Comparison of ENCODE assay signal across 9 mouse cellular contexts in genomic region chr14:55815310-55815751, GRCm38 (mm10). TPM values are rescaled to one million over a fixed set of nuclear protein-coding genes. Genes with fewer than 3 reads are reported as not detected.
A peak's percentile ranks its signal among the peaks of the same experiment; 100 is the strongest.
DNase-seq lines count a peak whose midpoint lies in the region; ATAC-seq lines count a peak whose summit lies in the region.
"Had no signal": no experiment of that assay in that cellular context is flagged by ENCODE, and none has a peak within 500 bp of the region (broad histone marks: within the 10 kb centered on the region; RNA-seq: fewer than 3 reads in every experiment).

No protein-coding gene starts in this region.

- DNase-seq in left cerebral cortex, postnatal 10 days (ENCODE audit: extremely low spot score in 1 of 2, low spot score in 2 of 2): peak; percentile 3 to 71
- DNase-seq in left cerebral cortex, adult 8-10 months (ENCODE audit: low spot score in 2 of 2): no peak
- peak; percentile 43 to 65 for DNase-seq in cerebellum, postnatal 25 days
- peak; percentile 44 to 52 for DNase-seq in gastrocnemius, postnatal 36 days

- H3K36me3 ChIP-seq in intestine, embryonic 15.5 days: no peaks in the 10 kb centered on the region
- no peaks in the 10 kb centered on the region for H3K36me3 ChIP-seq in liver, embryonic 15.5 days (replicated peaks)
- no peaks in the 10 kb centered on the region for H3K36me3 ChIP-seq in neural tube, embryonic 12.5 days

- intact Hi-C loops in left cerebral cortex, postnatal 10 days (cut with DNase I): no loop called here
- intact Hi-C loops in gastrocnemius, postnatal 36 days (cut with DNase I): no loop called here

- ATAC-seq in intestine, embryonic 15.5 days: peak; percentile 93
- no peak for ATAC-seq in liver, embryonic 15.5 days (ENCODE audit: insufficient read depth)
- peak; percentile 70 for ATAC-seq in neural tube, embryonic 12.5 days (ENCODE audit: low FRiP score, low read depth)
- no peak for ATAC-seq in erythroid progenitor cell, adult 5-6 weeks (replicated peaks; ENCODE audit: low FRiP score, poor library complexity, severe bottlenecking)

- H3K27me3 ChIP-seq in intestine, embryonic 15.5 days (replicated peaks): no peaks in the 10 kb centered on the region
- H3K27me3 ChIP-seq in liver, embryonic 15.5 days: peaks cover 26% of the 10 kb centered on the region
- no peaks in the 10 kb centered on the region; the same call in 1 of the 2 replicates for H3K27me3 ChIP-seq in neural tube, embryonic 12.5 days (replicated peaks)

- peak overlapping the region; percentile 42 for H3K4me3 ChIP-seq in intestine, embryonic 15.5 days (replicated peaks)
- peak overlapping the region; percentile 42 for H3K4me3 ChIP-seq in liver, embryonic 15.5 days (replicated peaks)
- peak overlapping the region; percentile 38 for H3K4me3 ChIP-seq in neural tube, embryonic 12.5 days

- H3K27ac ChIP-seq in intestine, embryonic 15.5 days: no peak overlapping the region
- no peak overlapping the region for H3K27ac ChIP-seq in liver, embryonic 15.5 days (replicated peaks)
- H3K27ac ChIP-seq in neural tube, embryonic 12.5 days: no peak overlapping the region

- H3K9me3 ChIP-seq in intestine, embryonic 15.5 days: no peaks in the 10 kb centered on the region
- no peaks in the 10 kb centered on the region for H3K9me3 ChIP-seq in liver, embryonic 15.5 days (replicated peaks)
- no peaks in the 10 kb centered on the region for H3K9me3 ChIP-seq in neural tube, embryonic 12.5 days

- 19% methylated on average over 17 of the region's 17 CpGs for WGBS in intestine, embryonic 15.5 days
- WGBS in liver, embryonic 15.5 days (ENCODE audit: insufficient replicate concordance): 27% methylated on average over 17 of the region's 17 CpGs
- 19% methylated on average over 17 of the region's 17 CpGs for WGBS in neural tube, embryonic 12.5 days

- H3K4me2 ChIP-seq in intestine, embryonic 15.5 days (replicated peaks): peak overlapping the region; percentile 75
- H3K4me2 ChIP-seq in liver, embryonic 15.5 days: peak overlapping the region; percentile 55
- H3K4me2 ChIP-seq in neural tube, embryonic 12.5 days (replicated peaks): peak overlapping the region; percentile 68

- no peaks in the 10 kb centered on the region for H3K4me1 ChIP-seq in intestine, embryonic 15.5 days (replicated peaks)
- 0 out of 2 replicates have a peak, but pooled peaks cover 7% of the 10 kb centered on the region for H3K4me1 ChIP-seq in liver, embryonic 15.5 days (replicated peaks)
- no peaks in the 10 kb centered on the region for H3K4me1 ChIP-seq in neural tube, embryonic 12.5 days

- peak overlapping the region; percentile 31; the same call in 1 of the 2 replicates for H3K9ac ChIP-seq in intestine, embryonic 15.5 days
- no peak overlapping the region for H3K9ac ChIP-seq in liver, embryonic 15.5 days
- H3K9ac ChIP-seq in neural tube, embryonic 12.5 days: peak overlapping the region; percentile 18; the same call in 1 of the 2 replicates

RNA-seq across cellular contexts. Expression of gene Nfatc4, which starts 7.6 kb away (rescaled TPM):
- 1 to 10 TPM; 3.9 to 4.1 TPM for total RNA-seq in left cerebral cortex, postnatal 10 days (2021)
- total RNA-seq in left cerebral cortex, adult 8-10 months (2022): 1 to 10 TPM; 1.0 to 2.7 (median 2.1) TPM
- total RNA-seq in gastrocnemius, postnatal 36 days (2021): 1 to 10 TPM; 3.3 TPM
- polyA plus RNA-seq in intestine, embryonic 15.5 days (2015; fragmentation: Nextera tagmentation; extraction: Ambion mirVana): 25.7 and 26.3 TPM in 2 replicates
- polyA plus RNA-seq in liver, embryonic 15.5 days (2015; fragmentation: Nextera tagmentation; extraction: Ambion mirVana): 0.67 and 0.86 TPM in 2 replicates
- polyA plus RNA-seq in neural tube, embryonic 12.5 days (2016; fragmentation: Nextera tagmentation; extraction: Ambion mirVana): 22.0 and 24.8 TPM in 2 replicates
- not detected in 2 replicates for total RNA-seq in erythroid progenitor cell, adult 5-6 weeks (2015; ENCODE audit: low replicate concordance)
- not detected in 2 replicates for total RNA-seq in erythroid progenitor cell, adult 5-6 weeks (2017; ENCODE audit: low replicate concordance)

RNA-seq across cellular contexts. Expression of gene Ripk3, which starts 26.7 kb away (rescaled TPM):
- total RNA-seq in left cerebral cortex, postnatal 10 days (2021): 1 to 10 TPM; 2.0 to 2.6 TPM
- under 1 TPM in 2 of 4 experiments, not detected in 2; 0.73 to 0.98 TPM for total RNA-seq in left cerebral cortex, adult 8-10 months (2022)
- total RNA-seq in gastrocnemius, postnatal 36 days (2021): under 1 TPM; 0.59 to 0.67 TPM
- 45.2 and 45.6 TPM in 2 replicates for polyA plus RNA-seq in intestine, embryonic 15.5 days (2015; fragmentation: Nextera tagmentation; extraction: Ambion mirVana)
- 16.9 and 19.7 TPM in 2 replicates for polyA plus RNA-seq in liver, embryonic 15.5 days (2015; fragmentation: Nextera tagmentation; extraction: Ambion mirVana)
- polyA plus RNA-seq in neural tube, embryonic 12.5 days (2016; fragmentation: Nextera tagmentation; extraction: Ambion mirVana): 7.9 and 8.7 TPM in 2 replicates
- 18.4 and 28.1 TPM in 2 replicates for total RNA-seq in erythroid progenitor cell, adult 5-6 weeks (2015; ENCODE audit: low replicate concordance)
- total RNA-seq in erythroid progenitor cell, adult 5-6 weeks (2017; ENCODE audit: low replicate concordance): 2.3 and 33.1 TPM in 2 replicates

RNA-seq across cellular contexts. Expression of gene Adcy4, which starts 31.4 kb away (rescaled TPM):
- 1 to 10 TPM; 3.3 to 4.0 TPM for total RNA-seq in left cerebral cortex, postnatal 10 days (2021)
- total RNA-seq in left cerebral cortex, adult 8-10 months (2022): 1 to 10 TPM; 3.3 to 6.2 (median 4.7) TPM
- 1 to 10 TPM; 5.3 to 6.5 TPM for total RNA-seq in gastrocnemius, postnatal 36 days (2021)
- 6.7 and 7.0 TPM in 2 replicates for polyA plus RNA-seq in intestine, embryonic 15.5 days (2015; fragmentation: Nextera tagmentation; extraction: Ambion mirVana)
- 1.4 and 1.9 TPM in 2 replicates for polyA plus RNA-seq in liver, embryonic 15.5 days (2015; fragmentation: Nextera tagmentation; extraction: Ambion mirVana)
- 9.2 and 10.1 TPM in 2 replicates for polyA plus RNA-seq in neural tube, embryonic 12.5 days (2016; fragmentation: Nextera tagmentation; extraction: Ambion mirVana)
- not detected in 2 replicates for total RNA-seq in erythroid progenitor cell, adult 5-6 weeks (2015; ENCODE audit: low replicate concordance)
- not detected in 2 replicates for total RNA-seq in erythroid progenitor cell, adult 5-6 weeks (2017; ENCODE audit: low replicate concordance)

RNA-seq across cellular contexts. Expression of gene Nynrin, which starts 38.5 kb away (rescaled TPM):
- total RNA-seq in left cerebral cortex, postnatal 10 days (2021): 10 to 100 TPM; 12.3 to 13.1 TPM
- total RNA-seq in left cerebral cortex, adult 8-10 months (2022): 10 to 100 TPM in 2 of 4 experiments, 1 to 10 TPM in 2; 7.3 to 13.3 (median 11.3) TPM
- total RNA-seq in gastrocnemius, postnatal 36 days (2021): 1 to 10 TPM; 2.1 to 2.7 TPM
- 14.5 and 18.3 TPM in 2 replicates for polyA plus RNA-seq in intestine, embryonic 15.5 days (2015; fragmentation: Nextera tagmentation; extraction: Ambion mirVana)
- 2.0 and 2.1 TPM in 2 replicates for polyA plus RNA-seq in liver, embryonic 15.5 days (2015; fragmentation: Nextera tagmentation; extraction: Ambion mirVana)
- 19.7 and 21.5 TPM in 2 replicates for polyA plus RNA-seq in neural tube, embryonic 12.5 days (2016; fragmentation: Nextera tagmentation; extraction: Ambion mirVana)
- total RNA-seq in erythroid progenitor cell, adult 5-6 weeks (2015; ENCODE audit: low replicate concordance): under 0.01 and 4.2 TPM in 2 replicates
- total RNA-seq in erythroid progenitor cell, adult 5-6 weeks (2017; ENCODE audit: low replicate concordance): 0.26 and 0.45 TPM in 2 replicates
- total RNA-seq: MEL had no signal

RNA-seq across cellular contexts. Expression of gene Ltb4r1, which starts 49.6 kb away (rescaled TPM):
- total RNA-seq in left cerebral cortex, postnatal 10 days (2021): under 1 TPM; 0.51 to 0.64 TPM
- total RNA-seq in left cerebral cortex, adult 8-10 months (2022): under 1 TPM in 3 of 4 experiments, not detected in 1; 0.26 to 0.65 (median 0.53) TPM
- not detected for total RNA-seq in gastrocnemius, postnatal 36 days (2021)
- 0.93 and 1.0 TPM in 2 replicates for polyA plus RNA-seq in intestine, embryonic 15.5 days (2015; fragmentation: Nextera tagmentation; extraction: Ambion mirVana)
- 14.0 and 14.5 TPM in 2 replicates for polyA plus RNA-seq in liver, embryonic 15.5 days (2015; fragmentation: Nextera tagmentation; extraction: Ambion mirVana)
- 0.23 and 0.37 TPM in 2 replicates for polyA plus RNA-seq in neural tube, embryonic 12.5 days (2016; fragmentation: Nextera tagmentation; extraction: Ambion mirVana)
- total RNA-seq in erythroid progenitor cell, adult 5-6 weeks (2015; ENCODE audit: low replicate concordance): 8.8 and 11.9 TPM in 2 replicates
- 2.8 and 8.9 TPM in 2 replicates for total RNA-seq in erythroid progenitor cell, adult 5-6 weeks (2017; ENCODE audit: low replicate concordance)

Comparison
In these comparisons a context has a peak if more than half of its experiments do, and no peak if none do; other contexts are left out.
1. DNase-seq: peak in left cerebral cortex, postnatal 10 days (2 of 2), cerebellum, postnatal 25 days (2 of 2) and gastrocnemius, postnatal 36 days (2 of 2); none in left cerebral cortex, adult 8-10 months (0 of 2).
2. ATAC-seq: peak in intestine, embryonic 15.5 days (single experiment) and neural tube, embryonic 12.5 days (single experiment); none in liver, embryonic 15.5 days (single experiment) and erythroid progenitor cell, adult 5-6 weeks (single experiment).
3. RNA of gene Adcy4, which starts 31.4 kb away (total RNA-seq): 5.3 to 6.5 TPM in gastrocnemius, postnatal 36 days, 3.3 to 6.2 TPM in left cerebral cortex, adult 8-10 months and 3.3 to 4.0 TPM in left cerebral cortex, postnatal 10 days; not detected in erythroid progenitor cell, adult 5-6 weeks; every median in the first group is over 4 times any median in the second.
4. Peak in every context shown above with its lines, with median percentiles within 50 percentile points of each other: H3K4me2 ChIP-seq and H3K4me3 ChIP-seq.